Mouse (Mus musculus) lung, embryonic 14.5 days (tissue): ENCODE measurements around the gene Gm39653. TPM values are rescaled to one million over a fixed set of nuclear protein-coding genes. Genes with fewer than 3 reads are reported as not detected.

Experiments
- ATAC-seq: fragments of 200-750 bp; cut with Nextera tagmentation; 2 replicates; pipeline ENCODE4 v1.8.0; 2017; ENCODE audit warnings: mild to moderate bottlenecking, moderate TSS enrichment, moderate library complexity; ENCODE audit not compliant: insufficient read depth
- DNase-seq: peaks from one replicate; pipeline ENCODE4 v3.0.0-alpha.2; 2015
- H3K27ac ChIP-seq: fragments of 300-500 bp; sonication (generic); 2 replicates; pipeline ENCODE4 v1.5.1; 2014; ENCODE audit warnings: low read depth, mild to moderate bottlenecking, moderate library complexity
- H3K27me3 ChIP-seq: fragments of 300-500 bp; sonication (generic); 2 replicates; pipeline ENCODE4 v1.6.1; 2014; ENCODE audit warnings: low read length, control low read depth; ENCODE audit not compliant: insufficient read depth
- H3K36me3 ChIP-seq: fragments of 300-500 bp; sonication (generic); 2 replicates; pipeline ENCODE4 v1.6.1; 2014; ENCODE audit warnings: control low read depth; ENCODE audit not compliant: insufficient read depth
- H3K4me1 ChIP-seq: fragments of 300-500 bp; sonication (generic); 2 replicates; pipeline ENCODE4 v1.6.1; 2014; ENCODE audit warnings: antibody characterized with exemption, control low read depth; ENCODE audit not compliant: insufficient read depth
- H3K4me2 ChIP-seq: fragments of 300-500 bp; sonication (generic); 2 replicates; pipeline ENCODE4 v1.6.1; 2014; ENCODE audit warnings: mild to moderate bottlenecking
- H3K4me3 ChIP-seq: fragments of 300-500 bp; sonication (generic); 2 replicates; pipeline ENCODE4 v1.5.1; 2014; ENCODE audit warnings: low read depth, low read length
- H3K9ac ChIP-seq: fragments of 300-500 bp; sonication (generic); 2 replicates; pipeline ENCODE4 v1.6.1; 2014
- H3K9me3 ChIP-seq: fragments of 300-500 bp; sonication (generic); 2 replicates; pipeline ENCODE4 v1.6.1; 2016; ENCODE audit warnings: low read depth, low read length, control low read depth
- CTCF ChIP-seq: IDR thresholded peaks from 2 replicates; pipeline ENCODE4 v1.5.1; 2016; ENCODE audit warnings: antibody characterized with exemption, low read depth
- WGBS: fragments of 180-500 bp; shearing (Covaris S2); extraction: QIAGEN DNeasy Blood & Tissue Kit; methylation state at CpG from one replicate; pipeline ENCODE4 v1.1.7; 2014; 5-methylcytosine and 5-hydroxymethylcytosine counted together
- polyA plus RNA-seq: library from polyadenylated mRNA; unstranded; fragments of >200 nt; fragmentation: Nextera tagmentation; extraction: Ambion mirVana; gene quantifications from 2 replicates; pipeline ENCODE4 v1.2.1, GENCODE M21; 2014

The Gm39653 gene
- polyA plus RNA-seq: not detected in 2 replicates

DNA sequence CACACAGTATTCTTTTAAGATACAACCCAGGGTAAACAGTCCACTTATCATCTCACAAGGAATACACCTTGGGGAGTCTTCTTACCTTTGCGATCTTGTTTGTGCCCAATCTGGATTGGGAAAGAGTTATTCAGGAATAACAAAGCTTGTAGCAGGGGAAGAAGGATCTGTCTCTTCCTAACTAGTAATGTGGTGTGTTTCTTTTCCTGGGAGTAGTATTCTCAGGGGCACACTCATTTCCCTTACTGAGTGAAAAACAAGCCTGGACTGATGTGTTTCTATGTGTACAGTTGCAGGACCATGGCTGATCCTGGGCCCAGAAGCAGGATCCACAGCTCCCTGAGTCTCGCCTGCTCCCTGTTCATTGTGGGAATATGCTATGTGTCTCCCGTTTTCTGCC is at the start of gene Gm39653:
Gm39653 (plus strand) TSS at position 301 of the 400 bp plus-strand sequence.
- Histone ChIP-seq H3K9ac (no peak within 1 kb of the TSS), H3K4me2 (no peak within 1 kb of the TSS), H3K36me3 (no peaks in the 10 kb centered on the region), H3K9me3 (no peaks in the 10 kb centered on the region), H3K4me1 (no peaks in the 10 kb centered on the region), H3K4me3 (no peak within 1 kb of the TSS), H3K27me3 (no peaks in the 10 kb centered on the region), H3K27ac (no peak within 1 kb of the TSS)
- TF ChIP-seq CTCF: no peak
- ATAC-seq: no peak
- WGBS: 68% methylated on average over 3 of the region's 3 CpGs
- no peak for DNase-seq

DNA sequence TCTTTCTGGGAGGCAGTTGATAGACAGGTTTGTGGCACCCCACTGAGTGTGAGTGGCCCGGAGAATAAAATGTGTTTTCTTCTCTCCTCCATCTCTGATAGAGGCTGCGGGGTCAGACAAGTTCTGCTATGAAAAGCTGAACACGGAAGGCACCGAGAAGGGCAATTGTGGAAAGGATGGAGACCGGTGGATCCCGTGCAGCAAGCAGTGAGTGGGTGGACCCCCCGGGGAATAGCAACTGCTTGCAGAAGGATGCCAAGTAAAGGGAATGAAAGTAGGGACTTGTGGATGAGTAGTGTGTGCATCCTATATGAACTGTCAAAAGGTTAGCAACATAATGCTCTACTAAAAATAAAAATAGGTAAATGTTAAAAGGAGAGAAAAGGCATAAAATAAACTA is 49.3 kb upstream of the Gm39653 start:
- no peak overlapping the region for H3K4me3 ChIP-seq
- no peak for TF ChIP-seq CTCF
- ATAC-seq (no peak), DNase-seq (no peak)
- WGBS: 30% methylated on average over 7 of the region's 7 CpGs
- H3K4me1 ChIP-seq: no peaks in the 10 kb centered on the region
- no peak overlapping the region for H3K9ac ChIP-seq
- H3K27me3 ChIP-seq: no peaks in the 10 kb centered on the region
- no peaks in the 10 kb centered on the region for H3K9me3 ChIP-seq
- no peak overlapping the region for H3K4me2 ChIP-seq
- H3K27ac ChIP-seq: no peak overlapping the region
- H3K36me3 ChIP-seq: no peaks in the 10 kb centered on the region

DNA sequence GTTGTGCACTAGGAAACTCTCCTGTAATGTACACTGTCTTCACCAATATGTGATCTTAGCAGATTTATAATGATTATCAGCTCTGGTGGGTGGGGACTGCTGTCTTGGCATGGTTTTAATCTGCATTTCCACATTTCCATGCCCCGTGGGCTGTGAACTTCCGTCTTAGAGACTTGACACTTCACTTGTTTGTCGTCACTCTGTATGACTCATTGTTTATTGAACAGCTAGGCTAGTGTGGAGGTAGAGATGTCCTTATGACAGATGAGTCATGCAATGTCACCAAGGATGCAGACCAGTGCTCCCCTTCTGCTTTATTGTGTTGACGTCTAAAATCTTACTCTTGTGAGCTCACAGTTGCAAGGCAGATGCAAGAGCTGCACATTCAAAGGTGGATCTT is 48.7 kb upstream of the Gm39653 start:
- Histone ChIP-seq H3K9me3 (no peaks in the 10 kb centered on the region), H3K27ac (no peak overlapping the region), H3K4me2 (no peak overlapping the region), H3K4me3 (no peak overlapping the region), H3K27me3 (no peaks in the 10 kb centered on the region), H3K9ac (no peak overlapping the region), H3K36me3 (no peaks in the 10 kb centered on the region), H3K4me1 (no peaks in the 10 kb centered on the region)
- no peak for ATAC-seq
- no peak for DNase-seq
- TF ChIP-seq CTCF: no peak
- 25% methylated on average over 4 of the region's 4 CpGs for WGBS

DNA sequence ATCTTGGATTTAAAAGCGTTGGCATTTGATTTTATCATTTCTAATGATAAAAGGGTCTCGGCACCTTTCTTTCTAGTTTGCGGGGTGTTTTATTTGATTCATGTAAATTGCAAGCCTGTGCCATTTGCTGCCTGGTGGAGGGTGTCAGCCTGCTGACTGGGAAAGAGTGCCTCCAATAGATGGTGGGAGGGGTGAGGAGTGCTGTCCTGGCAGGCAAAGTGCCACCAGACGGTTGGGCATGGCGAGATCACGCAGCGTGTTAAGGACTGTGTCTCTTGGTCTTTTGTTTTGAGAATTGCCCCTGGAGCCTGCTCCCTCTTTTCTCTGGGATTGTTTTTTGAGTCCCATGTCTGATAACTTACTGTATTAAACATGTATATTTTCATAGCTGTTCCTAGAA is 43.5 kb upstream of the Gm39653 start:
- TF ChIP-seq CTCF: no peak
- H3K4me2 ChIP-seq: no peak overlapping the region
- H3K9me3 ChIP-seq: no peaks in the 10 kb centered on the region
- ATAC-seq (no peak), DNase-seq (no peak)
- no peak overlapping the region for H3K9ac ChIP-seq
- H3K27ac ChIP-seq: no peak overlapping the region
- H3K4me3 ChIP-seq: no peak overlapping the region
- WGBS: 69% methylated on average over 7 of the region's 7 CpGs
- H3K27me3 ChIP-seq: no peaks in the 10 kb centered on the region
- H3K36me3 ChIP-seq: no peaks in the 10 kb centered on the region
- H3K4me1 ChIP-seq: no peaks in the 10 kb centered on the region

DNA sequence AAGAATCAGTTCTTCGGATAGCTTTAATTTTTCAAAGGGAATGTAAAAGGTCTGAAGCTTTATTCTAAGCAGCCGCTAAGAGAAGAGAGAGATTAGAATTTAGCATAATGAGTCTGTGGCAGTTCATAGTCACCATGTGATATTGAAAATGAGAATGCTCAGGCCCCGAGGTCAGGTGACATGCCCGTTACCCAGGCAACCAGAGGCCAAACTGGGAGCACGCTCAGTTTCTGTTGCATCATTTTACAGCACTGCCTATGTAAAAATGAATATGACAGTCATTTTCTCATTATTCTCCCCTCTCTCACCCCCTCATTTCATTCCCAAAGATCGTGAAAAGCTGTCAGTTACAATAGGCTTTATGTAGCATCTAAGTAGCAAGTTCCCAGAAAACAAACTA is 42.3 kb upstream of the Gm39653 start:
- peak; percentile 36 for DNase-seq
- Histone ChIP-seq H3K36me3 (no peaks in the 10 kb centered on the region), H3K9me3 (no peaks in the 10 kb centered on the region), H3K27me3 (no peaks in the 10 kb centered on the region), H3K9ac (no peak overlapping the region), H3K4me3 (no peak overlapping the region), H3K4me2 (no peak overlapping the region), H3K27ac (no peak overlapping the region), H3K4me1 (no peaks in the 10 kb centered on the region)
- ATAC-seq: no peak
- 41% methylated on average over 6 of the region's 6 CpGs for WGBS
- no peak for TF ChIP-seq CTCF

DNA sequence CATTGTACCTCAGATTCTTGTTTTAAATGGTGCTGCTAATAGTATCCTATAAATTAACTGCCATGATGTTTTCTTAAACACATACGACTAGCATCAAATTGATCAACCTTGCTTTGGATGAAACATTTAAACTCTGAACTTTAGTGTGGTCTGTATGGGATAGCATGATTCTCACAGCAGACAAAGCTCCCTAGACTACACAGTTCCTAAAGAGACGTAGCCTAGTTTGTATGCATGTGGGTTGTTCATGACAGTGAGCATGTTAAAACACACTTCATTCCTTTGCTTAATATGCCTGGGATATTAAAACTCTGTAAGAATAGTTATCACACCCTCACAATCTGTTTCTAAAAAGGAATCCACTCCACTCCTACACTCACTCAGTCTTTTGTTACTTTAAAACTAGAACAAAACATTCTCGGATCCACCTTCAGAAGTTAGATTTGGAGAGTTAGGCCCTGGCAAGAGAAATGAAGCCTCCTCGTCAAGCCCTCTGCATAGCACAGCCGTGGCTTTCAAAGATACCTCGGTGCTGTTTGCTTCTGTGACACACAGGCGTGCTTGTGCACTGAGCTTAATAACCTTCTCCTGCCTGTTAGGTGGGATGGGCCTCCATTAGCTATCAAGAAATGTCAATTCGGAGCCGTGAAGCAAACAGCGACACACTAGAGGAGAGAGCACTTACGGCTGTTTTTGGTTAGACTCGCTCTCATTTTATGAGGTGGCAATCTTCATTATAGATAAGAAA is 41.7 kb upstream of the Gm39653 start:
- WGBS: 37% methylated on average over 12 of the region's 12 CpGs
- no peak overlapping the region for H3K4me2 ChIP-seq

DNA sequence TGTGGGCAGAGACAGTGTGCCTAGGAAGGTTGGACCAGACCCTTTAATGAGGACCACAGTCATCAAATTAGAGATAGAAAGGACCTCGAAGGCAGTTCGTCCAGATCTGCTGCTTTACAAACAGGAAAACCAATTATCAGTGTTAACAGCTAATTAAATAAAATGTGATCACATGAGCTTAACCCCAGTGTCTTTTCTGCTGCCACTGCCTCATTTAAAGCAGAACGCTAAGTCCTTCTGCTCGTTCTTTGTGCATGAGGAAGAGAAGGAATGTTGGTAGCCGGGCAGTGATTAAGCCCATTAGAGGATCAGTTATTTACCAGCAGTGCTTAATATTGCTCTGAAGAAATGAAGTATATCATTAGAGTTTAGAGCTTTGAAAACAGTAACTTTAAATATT is 39.0 kb upstream of the Gm39653 start:
- ATAC-seq (no peak), DNase-seq (no peak)
- H3K36me3 ChIP-seq: no peaks in the 10 kb centered on the region
- H3K27me3 ChIP-seq: no peaks in the 10 kb centered on the region
- H3K27ac ChIP-seq: no peak overlapping the region
- H3K4me3 ChIP-seq: no peak overlapping the region
- H3K4me1 ChIP-seq: no peaks in the 10 kb centered on the region
- H3K4me2 ChIP-seq: no peak overlapping the region
- no peak overlapping the region for H3K9ac ChIP-seq
- 55% methylated on average over 5 of the region's 5 CpGs for WGBS
- no peaks in the 10 kb centered on the region for H3K9me3 ChIP-seq
- TF ChIP-seq CTCF: no peak

More for the DNA sequence above, 41.7 kb upstream of the Gm39653 start:
- ATAC-seq (no peak), DNase-seq (no peak)
- Histone ChIP-seq H3K9ac (no peak overlapping the region), H3K9me3 (no peaks in the 10 kb centered on the region), H3K36me3 (no peaks in the 10 kb centered on the region), H3K4me1 (no peaks in the 10 kb centered on the region), H3K27me3 (no peaks in the 10 kb centered on the region), H3K4me3 (no peak overlapping the region), H3K27ac (no peak overlapping the region)
- TF ChIP-seq CTCF: no peak

DNA sequence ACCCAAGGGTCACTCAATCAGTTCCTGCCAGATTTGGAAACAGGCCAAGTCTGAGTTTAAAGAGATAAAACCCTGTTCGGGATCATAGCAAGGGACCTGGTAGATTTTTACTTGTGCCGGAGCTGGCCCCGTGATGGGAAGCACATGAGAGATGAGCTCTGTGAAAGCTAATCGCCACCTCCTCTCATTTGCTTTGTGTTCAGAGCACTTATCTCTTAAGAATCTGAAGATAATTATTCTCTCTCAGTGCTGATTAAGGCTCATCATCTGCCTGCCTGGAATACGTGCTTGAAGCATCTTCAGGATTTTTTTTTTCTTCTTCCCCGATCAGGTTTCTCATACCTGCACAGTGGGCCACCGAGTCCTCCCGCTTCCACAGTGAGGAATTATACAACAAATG is 36.6 kb upstream of the Gm39653 start:
- Histone ChIP-seq H3K4me3 (no peak overlapping the region), H3K9ac (no peak overlapping the region), H3K36me3 (no peaks in the 10 kb centered on the region), H3K4me2 (no peak overlapping the region), H3K27ac (no peak overlapping the region), H3K27me3 (no peaks in the 10 kb centered on the region), H3K4me1 (no peaks in the 10 kb centered on the region), H3K9me3 (no peaks in the 10 kb centered on the region)
- DNase-seq (no peak), ATAC-seq (no peak)
- no peak for TF ChIP-seq CTCF
- WGBS: 66% methylated on average over 8 of the region's 8 CpGs
